Mouse (Mus musculus): ENCODE results near the gene Ampd1.
A peak's percentile ranks its signal among the peaks of the same experiment; 100 is the strongest.

The Ampd1 gene

DNA sequence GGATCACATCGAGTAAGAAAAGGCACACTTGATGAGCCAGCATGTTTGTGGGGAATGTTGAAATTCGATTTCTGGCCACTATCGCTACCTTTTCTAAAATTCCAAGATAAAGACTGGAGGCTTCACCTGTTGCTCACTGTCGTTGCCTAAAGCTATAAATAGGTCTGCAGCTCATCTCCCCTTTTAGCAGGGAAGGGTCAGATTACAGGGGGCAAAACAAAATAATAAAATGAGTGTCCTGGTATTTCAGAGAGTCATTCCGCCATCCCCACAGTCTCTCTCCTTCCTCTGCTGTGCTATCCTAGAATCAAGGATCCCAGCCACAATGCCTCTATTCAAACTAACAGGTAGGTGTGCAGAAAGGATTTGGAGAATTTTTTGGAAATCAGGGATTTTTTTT lies at the start of gene Ampd1:
Ampd1 (plus strand) TSS at position 244 of the 400 bp plus-strand sequence.
- DNase-seq (ENCODE audit: low spot score), result no peak

DNA sequence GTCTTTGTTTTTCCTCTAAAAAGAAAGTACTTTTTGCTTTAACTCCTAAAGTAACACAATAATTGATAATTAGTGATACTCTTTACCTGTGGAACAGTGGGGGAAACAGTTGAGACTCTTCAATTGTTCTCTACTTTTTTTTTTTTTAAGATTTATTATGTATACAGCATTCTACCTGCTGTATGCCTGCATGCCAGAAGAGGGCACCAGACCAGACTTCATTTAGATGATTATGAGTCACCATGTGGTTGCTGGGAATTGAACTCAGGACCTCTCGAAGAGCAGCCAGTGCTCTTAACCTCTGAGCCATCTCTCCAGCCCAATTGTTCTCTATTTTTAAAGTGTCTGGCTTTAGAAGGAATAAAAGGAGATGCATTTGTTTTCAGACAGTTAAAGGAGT lies 47.6 kb upstream of the Ampd1 start:
- peak; percentile 20 for DNase-seq (ENCODE audit: low spot score)

DNA sequence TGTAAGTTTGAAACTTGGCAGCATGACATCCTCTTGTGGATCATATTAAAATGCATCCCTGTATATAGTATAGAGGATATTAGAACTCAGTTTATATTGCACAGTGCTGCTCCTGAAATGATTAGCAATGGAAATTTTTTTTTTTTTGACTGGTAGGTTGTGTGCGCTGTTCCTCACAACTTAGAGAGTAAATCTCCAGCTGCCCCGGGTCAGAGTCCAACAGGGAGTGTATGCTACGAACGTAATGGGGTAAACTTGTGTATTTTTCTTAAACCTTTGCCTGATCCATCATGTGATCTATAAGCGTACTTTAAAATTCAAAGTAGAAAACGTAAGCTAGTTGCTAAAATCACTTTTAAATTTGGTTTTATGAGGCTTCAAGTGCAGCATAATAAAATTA lies 33.5 kb upstream of the Ampd1 start:
- DNase-seq (ENCODE audit: low spot score), result no peak

DNA sequence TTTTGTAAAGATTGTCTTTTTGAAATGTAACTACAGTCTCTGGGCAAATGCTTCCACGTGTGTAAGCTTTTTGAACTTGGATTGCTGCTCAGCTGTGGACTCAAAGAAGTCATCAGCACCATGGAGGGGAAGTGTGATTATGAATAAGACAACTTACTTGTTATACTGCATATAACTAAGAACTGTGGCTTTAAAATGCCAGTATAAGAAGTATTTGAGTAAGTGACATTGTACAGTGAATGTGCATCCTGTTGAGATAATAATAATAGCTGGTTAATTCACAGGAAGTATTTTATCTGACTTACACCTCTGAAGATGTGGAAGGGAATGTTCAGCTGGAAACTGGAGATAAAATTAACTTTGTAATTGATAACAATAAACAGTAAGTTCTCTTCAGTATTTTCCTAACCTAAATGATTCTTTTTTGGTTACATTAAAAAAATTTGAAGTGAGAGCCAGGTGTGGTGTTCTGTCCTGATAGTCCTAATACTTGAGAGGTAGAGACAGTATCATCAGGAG lies 32.9 kb upstream of the Ampd1 start:
- DNase-seq (ENCODE audit: low spot score), result no peak

DNA sequence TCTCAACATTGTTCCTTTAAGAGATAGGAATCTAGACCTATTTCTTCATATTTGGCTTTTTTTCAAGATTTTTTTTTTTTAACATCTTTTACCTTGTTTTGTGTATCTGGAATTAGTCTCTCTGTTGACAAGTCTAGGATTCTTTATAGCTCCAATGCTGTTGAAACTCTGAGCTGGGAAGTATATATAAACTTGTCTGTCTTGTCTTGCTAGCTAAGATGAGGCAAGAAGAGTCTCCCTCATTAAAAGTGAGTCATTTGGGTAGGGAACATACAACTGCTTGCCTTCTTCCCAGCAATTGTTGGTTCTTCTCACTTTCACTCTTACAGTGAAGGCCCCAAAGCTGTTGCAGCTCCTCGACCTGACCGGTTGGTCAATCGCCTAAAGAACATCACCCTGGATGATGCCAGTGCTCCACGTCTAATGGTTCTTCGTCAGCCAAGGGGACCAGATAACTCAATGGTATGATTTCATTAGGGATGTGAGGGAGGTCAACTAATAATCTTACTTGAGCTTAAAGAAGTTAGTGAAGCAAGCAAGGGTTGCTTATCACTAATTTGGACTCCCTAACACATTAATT lies 17.7 kb upstream of the Ampd1 start:
- no peak for DNase-seq (ENCODE audit: low spot score)

DNA sequence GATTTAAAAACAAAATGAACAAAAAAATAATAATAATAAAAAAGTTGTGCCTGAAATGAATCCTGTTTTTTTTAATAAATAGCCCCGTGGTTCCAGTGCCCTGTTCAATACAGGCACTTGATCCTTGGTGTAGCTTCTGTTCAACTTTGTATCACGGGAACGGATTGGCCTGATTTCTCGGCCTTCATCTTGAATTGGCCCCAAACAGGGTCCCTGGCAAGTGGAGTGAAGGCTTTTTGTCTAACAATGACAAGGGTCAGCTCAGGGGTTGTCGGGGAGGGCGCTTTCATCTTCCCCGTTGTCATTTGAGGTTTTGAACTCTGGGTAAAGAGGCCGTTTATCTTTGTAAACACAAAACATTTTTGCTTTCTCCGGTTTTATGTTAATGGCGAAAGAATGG lies 16.1 kb upstream of the Ampd1 start:
- no peak for DNase-seq (ENCODE audit: low spot score)

DNA sequence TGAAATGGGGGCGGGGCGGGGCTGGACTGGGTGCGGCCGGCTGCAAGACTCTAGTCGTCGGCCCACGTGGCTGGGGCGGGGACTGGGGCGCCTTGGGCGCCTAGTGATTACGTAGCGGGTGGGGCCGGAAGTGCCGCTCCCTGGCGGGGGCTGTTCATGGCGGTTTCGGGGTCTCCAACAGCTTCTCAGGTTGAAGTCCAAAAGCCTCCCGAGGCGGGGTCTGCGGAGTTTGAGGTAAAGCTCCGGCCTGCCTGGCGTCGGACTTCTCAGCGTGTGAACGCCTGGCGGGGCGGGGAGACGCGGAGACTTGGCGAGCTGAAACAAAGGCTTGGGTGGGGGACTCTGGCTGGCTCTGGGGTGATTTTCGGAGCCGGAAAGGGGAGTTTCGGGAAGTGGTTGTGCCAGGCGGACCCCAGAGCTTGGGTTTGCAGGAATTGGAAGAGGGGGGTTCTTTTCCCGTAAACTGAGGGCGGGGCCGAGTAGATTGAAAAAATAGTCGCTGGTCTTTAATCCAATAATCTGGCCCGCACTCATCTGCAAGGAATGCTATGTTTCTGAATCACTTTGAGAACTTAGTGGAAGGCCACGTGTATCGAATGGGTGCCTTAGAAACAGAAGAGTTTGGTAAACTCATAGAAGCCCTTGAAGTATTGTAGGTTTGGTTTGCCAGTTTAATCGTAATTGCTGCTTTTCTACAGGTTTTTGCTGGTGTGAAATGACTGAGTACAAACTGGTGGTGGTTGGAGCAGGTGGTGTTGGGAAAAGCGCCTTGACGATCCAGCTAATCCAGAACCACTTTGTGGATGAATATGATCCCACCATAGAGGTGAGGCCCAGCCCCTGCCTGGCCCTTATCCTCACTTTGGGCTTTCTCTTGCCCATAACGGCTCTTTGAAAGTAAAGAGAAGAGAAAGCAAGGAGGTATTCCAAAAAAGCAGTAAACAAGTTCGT lies 15.3 kb upstream of the Ampd1 start, which contains the start of gene Nras:
Nras (plus strand) TSS at position 79 of the 951 bp plus-strand sequence.
- DNase-seq (ENCODE audit: low spot score), result peak; percentile 88

DNA sequence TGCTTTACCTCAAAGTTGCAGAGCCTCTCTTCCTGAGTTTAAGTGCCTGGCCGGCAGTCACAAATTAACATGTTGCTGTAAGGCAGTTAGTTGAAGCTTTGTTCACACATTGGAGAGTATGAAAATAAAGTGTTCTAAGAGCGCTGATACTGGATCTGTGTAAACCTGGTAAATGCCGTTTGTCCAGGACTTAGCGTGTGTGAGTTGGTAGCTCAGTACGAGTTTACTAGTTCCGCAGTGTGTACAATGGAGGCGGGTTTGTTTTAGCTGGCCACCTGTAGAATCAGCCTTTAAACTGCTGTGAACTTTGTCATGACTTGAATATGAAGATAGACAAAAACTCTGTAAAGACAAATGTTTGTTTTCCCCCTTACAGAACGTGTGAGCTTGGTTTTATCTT lies 6.9 kb upstream of the Ampd1 start:
- DNase-seq (ENCODE audit: low spot score), result no peak

DNA sequence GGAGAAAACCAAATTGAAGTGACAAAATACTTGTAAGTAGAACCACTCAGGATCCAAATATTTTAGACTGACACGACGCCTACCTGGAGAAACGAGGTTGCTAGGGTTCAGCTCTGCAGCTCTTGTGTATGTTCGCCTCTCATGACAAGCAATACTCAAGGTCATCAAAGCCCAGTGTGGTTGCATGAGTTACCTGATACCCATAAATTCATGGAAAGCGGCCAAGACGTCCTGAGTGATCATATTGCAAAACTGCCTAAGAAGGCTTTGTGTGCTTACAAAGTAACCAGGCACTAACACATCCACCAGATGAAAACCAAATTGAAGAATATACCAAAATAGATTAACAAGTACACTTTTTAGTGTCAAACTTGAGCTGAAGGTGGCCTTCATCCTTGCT lies 4.8 kb upstream of the Ampd1 start:
- DNase-seq (ENCODE audit: low spot score), result no peak

DNA sequence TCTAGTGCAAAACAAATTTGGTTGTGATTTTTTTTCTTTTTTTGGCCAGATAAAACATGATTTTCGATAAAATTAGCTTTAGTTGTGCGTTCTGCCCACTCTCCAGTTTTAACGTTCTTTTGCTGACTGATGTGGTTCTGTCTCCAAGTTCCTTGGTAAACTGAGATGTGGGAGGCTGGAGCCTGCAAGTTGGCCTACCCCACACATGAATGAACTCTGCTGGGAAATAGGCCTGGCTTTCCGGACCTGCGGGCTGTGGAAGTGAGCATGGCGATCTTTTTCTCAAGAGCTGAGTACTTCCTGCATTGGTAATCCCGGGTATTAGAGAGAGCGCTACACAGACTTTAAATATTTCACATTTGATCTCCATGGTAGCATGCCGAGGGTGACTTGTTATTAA lies 2.1 kb downstream of the Ampd1 start:
- no peak for DNase-seq (ENCODE audit: low spot score)

DNA sequence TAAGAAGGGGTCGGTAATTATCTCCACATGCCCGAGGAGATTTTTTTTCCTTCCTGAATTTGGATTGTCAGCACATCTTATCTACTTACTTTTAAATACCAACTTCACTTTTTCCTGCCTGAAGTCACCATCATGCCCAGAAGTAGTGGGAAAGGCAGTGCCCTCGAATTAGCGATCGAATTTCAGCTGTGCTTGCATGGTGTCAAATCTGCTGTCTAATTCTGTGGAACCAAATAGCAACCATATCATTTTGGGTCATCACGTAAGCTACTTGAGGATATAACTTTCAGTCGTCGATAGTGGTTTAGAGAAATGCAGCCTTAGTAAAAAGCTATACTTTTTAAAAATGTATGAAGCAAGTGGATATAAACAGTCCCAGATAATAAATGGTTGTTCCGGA lies 2.7 kb downstream of the Ampd1 start:
- DNase-seq (ENCODE audit: low spot score), result no peak

DNA sequence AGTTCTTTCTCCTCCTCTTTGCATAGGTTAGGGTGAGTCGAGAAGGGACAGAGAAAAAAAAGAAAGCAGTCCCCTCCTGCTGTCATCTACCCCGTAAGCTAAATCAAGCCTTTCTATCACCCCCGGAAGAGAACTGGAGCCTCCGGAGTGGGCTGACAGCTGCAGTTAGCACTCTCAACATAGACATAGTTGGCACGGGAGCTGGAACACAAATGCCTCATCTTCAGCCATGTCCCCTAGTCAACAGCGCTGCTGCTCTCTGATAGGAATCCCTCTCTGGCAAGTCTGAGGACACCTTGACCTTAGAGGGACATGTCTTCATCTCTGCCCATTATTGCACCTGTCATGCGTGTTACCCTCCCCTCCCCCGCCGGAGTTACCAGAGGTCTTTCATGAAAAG lies 5.5 kb downstream of the Ampd1 start:
- no peak for DNase-seq (ENCODE audit: low spot score)

DNA sequence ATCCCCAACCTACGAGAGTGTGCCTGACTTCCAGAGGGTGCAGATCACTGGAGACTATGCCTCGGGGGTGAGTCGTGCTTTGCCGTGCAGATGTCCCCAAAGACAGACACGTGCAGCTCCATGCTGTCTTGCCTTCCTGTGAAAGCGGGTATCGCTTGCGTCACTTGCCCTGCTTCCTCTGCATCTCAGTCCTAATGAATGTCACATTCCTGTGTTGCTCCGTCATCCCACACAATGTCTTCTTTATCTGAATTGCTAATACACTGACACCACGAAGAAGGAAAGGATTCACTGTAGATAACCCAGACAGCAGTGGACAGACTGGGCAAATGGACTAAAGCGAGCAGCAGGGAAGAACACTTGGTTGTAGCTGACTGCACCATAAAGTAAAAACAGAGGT lies 7.2 kb downstream of the Ampd1 start:
- no peak for DNase-seq (ENCODE audit: low spot score)

DNA sequence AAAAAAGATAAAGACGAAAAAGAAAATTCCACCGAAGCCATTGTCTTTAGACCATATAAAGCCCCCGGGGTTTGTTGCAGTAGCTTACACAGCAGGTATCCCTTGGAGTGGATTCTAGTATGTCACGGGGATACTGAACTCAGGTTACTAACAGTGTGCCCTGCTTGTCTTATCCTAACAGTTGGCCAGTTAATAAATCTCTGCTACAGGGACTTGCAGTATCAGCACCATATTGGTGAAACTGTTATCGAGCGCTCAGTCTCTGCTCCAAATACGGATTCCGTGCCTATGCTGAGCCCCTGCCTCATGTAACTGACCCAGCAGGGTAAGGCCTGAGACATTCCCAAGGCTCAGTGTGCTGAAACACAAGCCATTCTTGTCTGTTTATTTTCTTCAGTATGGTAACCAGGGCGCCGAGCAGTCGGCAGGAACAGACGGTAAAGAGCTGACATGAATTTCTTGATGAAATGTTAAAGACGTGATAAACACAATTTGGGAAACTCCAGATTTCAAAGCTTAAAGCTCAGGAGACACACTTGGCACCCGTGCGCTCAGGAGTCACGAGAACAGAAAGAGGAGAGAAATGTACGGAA lies 8.1 kb downstream of the Ampd1 start:
- no peak for DNase-seq (ENCODE audit: low spot score)

DNA sequence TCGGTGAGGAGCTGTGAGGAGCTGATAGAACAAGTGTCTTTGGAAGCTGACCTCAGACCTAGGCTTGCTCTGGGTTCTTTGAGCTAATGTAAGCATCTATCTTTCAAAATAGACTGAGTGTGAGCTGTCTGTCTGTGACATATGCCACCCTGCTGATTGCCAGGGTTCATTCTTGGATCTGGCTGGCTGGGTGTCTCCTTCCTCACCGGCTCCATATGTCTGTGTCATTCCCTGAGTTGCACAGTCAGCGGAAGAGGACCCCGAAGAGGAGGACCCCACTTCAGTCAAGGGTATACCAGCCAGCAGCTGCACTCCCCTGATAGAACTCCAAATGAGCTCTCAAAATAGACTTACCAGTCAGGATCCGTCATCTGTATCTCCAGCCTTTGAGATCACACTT lies 8.9 kb downstream of the Ampd1 start:
- DNase-seq (ENCODE audit: low spot score), result no peak

DNA sequence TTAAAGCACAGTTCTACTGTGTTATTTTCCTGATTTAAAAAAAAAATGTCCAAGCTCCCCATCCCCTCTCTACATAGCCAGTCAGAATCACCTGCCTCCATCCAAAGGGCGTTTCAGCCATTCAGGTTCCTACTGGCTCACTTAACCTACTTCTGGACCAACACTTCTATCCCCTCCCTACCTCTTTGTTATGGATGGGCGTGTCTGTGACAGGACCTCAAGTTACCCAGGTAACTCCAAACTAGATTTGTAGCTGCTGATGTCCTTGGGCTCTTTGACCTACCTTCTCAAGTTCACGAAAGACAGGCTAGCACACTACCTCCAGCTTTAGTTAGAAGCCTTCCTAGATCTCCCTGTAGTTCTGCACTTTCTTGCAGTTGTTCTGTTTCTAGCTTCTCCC lies 12.2 kb downstream of the Ampd1 start:
- DNase-seq (ENCODE audit: low spot score), result no peak

DNA sequence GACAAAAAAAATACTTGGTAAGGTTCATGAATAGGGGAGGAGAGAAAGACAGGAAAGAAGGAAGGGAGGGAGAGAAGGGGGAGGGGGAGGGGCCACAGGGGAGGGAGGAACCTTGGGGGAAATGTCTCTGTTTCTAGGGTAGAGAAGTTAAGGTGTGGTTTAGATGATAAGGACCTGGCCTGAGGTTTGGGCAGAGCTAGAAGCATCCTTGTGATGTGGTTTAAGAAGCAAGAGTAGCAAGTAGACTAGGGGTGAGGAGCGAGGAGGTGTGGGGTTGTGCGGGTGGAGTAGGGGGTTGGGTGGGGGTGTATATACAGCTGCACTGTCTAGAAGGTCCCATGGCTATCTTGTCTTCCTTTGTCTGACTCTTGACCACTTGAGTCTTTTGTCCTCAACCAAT lies 17.9 kb downstream of the Ampd1 start:
- no peak for DNase-seq (ENCODE audit: low spot score)

DNA sequence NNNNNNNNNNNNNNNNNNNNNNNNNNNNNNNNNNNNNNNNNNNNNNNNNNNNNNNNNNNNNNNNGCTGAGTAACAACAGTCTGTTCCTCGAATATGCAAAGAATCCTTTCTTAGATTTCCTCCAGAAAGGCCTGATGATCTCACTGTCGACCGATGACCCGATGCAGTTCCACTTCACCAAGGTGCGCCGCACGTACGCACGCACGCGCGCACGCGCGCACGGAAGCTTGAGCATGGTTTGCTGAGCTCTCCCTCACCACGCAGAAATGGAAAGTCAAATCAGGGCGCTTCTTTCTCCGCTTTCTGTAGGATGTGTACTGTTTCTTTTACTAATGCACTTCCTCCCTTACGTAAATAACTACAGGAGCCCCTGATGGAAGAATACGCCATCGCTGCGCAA lies 24.8 kb downstream of the Ampd1 start:
- DNase-seq (ENCODE audit: low spot score), result no peak

DNA sequence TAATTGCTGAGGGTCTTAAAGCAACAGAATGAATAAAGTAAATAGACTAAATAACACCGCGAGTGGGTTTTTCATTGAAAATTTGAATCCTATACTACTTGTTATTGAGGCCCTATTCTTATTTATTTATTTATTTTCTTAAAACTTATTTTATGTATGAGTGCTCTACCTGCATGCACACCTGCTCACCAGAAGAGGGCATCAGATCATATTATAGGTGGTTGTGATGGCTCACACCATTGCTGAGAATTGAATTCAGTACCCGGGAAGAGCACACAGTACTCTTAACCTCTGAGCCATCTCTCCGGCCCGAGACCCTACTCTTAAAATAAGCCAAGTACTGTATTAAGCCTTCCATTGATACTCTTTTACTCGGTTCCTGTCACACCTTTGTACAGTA lies 25.9 kb downstream of the Ampd1 start:
- DNase-seq (ENCODE audit: low spot score), result no peak

DNA sequence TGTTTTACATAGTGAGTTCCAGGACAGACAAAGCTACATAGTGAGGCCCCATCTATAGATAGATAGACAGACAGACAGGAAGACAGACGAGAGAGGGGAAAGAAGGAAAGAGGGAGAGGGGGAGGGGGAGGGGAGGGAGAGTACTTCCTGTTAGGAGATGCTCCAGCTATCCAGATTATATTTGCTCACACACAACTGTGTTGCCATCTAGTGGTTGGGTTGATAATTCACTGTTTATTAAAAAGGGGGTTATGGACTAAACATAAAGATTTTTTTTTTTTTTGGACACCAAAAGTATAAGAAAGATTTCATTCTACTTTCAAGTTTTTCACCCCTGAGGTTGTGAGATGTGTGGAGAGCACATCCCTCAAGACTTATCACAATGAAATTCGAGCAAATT lies 26.9 kb downstream of the Ampd1 start:
- peak; percentile 34 for DNase-seq (ENCODE audit: low spot score)

DNA sequence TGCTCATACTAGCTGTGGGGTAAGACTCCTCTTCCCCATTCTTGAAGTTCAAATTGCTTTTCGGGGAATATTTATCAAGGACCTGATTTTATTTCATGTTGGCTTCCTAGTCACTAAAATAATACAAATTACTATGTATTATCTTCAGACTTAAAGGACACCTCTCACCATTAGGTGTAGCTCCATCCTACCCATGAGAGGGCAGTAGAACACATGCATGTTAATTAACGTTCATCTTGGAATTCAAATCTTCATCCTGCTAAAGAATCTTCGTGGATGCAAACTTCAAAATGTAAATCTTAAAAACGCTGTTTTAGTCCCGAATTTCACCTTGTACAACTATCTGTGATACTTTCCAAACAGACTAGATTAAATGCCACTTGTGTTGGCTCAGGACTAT lies 27.4 kb downstream of the Ampd1 start:
- DNase-seq (ENCODE audit: low spot score), result no peak

DNA sequence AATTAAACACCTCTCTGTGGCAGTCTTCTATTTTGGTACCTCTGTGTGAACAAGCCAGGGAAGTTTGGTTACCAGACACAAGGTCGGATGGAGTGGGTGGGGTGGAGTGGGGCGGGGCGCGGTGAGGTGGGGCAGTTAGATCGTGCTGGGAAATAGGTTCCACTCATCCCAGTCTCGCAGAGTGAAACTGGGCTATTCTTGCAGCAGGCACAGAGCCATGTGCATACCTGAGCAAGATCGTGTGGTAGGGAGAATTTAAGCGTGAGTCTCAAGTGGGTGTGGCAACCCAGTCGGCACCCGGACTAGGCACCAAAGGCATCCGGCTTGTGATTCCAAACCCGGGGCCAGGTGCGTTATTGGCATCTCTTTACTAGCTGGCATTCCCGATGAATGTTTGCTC lies 28.1 kb downstream of the Ampd1 start:
- DNase-seq (ENCODE audit: low spot score), result peak; percentile 23
